Mouse (Mus musculus): ENCODE results near the gene Gm42417. TPM values are rescaled to one million over a fixed set of nuclear protein-coding genes. Genes with fewer than 3 reads are reported as not detected.

The Gm42417 gene
- polyA plus RNA-seq, 1 experiment, result not detected

GRCm38 (mm10) chr1:36485080-36485479, 54.1 kb downstream of the Gm42417 start:
- no peak for TF ChIP-seq CTCF (IDR thresholded peaks at IDR 0.05; ENCODE audit: extremely low read depth, insufficient read depth, insufficient read length, insufficient replicate concordance)
- no peak for TF ChIP-seq POLR2A (IDR thresholded peaks at IDR 0.05; ENCODE audit: low read depth, low read length)
- Histone ChIP-seq H3K4me3 (ENCODE audit: extremely low read depth, insufficient read depth, insufficient read length) (no peak overlapping the region), H3K27ac (ENCODE audit: insufficient read depth, low read length) (no peak overlapping the region), H3K27me3 (ENCODE audit: control insufficient read depth, insufficient read depth, low read length) (no peaks in the 10 kb centered on the region), H3K36me3 (ENCODE audit: control insufficient read depth, insufficient read depth, low read length) (no peaks in the 10 kb centered on the region), H3K4me1 (ENCODE audit: control insufficient read depth, insufficient read depth, insufficient read length) (no peaks in the 10 kb centered on the region)
- WGBS, result 87% methylated on average over 7 of the region's 7 CpGs
- no peak for DNase-seq (ENCODE audit: low read depth in 1 of 2, low spot score in 2 of 2)

- H3K4me1 ChIP-seq (ENCODE audit: control insufficient read depth, insufficient read depth, insufficient read length), result no peaks in the 10 kb centered on the region
- H3K27me3 ChIP-seq (ENCODE audit: control insufficient read depth, insufficient read depth, low read length), result no peaks in the 10 kb centered on the region
- WGBS, result 92% methylated on average over 4 of the region's 4 CpGs
- no peak for TF ChIP-seq CTCF (IDR thresholded peaks at IDR 0.05; ENCODE audit: extremely low read depth, insufficient read depth, insufficient read length, insufficient replicate concordance)
- no peak for TF ChIP-seq POLR2A (IDR thresholded peaks at IDR 0.05; ENCODE audit: low read depth, low read length)
- no peak for DNase-seq (ENCODE audit: low read depth in 1 of 2, low spot score in 2 of 2)
- no peak overlapping the region for H3K4me3 ChIP-seq (ENCODE audit: extremely low read depth, insufficient read depth, insufficient read length)
- H3K36me3 ChIP-seq (ENCODE audit: control insufficient read depth, insufficient read depth, low read length), result no peaks in the 10 kb centered on the region
- no peak overlapping the region for H3K27ac ChIP-seq (ENCODE audit: insufficient read depth, low read length)
These were observed 55.4 kb downstream of the Gm42417 start for GRCm38 (mm10) chr1:36483825-36484224.

Other genes starting within 250 kb of the Gm42417 start
- 29.6 and 39.6 TPM in 2 replicates for gene Arid5a, start 231.7 kb downstream of the Gm42417 start, polyA plus RNA-seq (2012; rRNA removed)
- 25.9 and 29.8 TPM in 2 replicates for gene Kansl3, start 170.2 kb downstream of the Gm42417 start, polyA plus RNA-seq (2012; rRNA removed)
- not detected in 2 replicates for gene Fer1l5, start 167.1 kb downstream of the Gm42417 start, polyA plus RNA-seq (2012; rRNA removed)
- 8.9 and 11.6 TPM in 2 replicates for gene Lman2l, start 94.2 kb downstream of the Gm42417 start, polyA plus RNA-seq (2012; rRNA removed)
- 5.6 and 5.7 TPM in 2 replicates for gene Cnnm4, start 67.8 kb downstream of the Gm42417 start, polyA plus RNA-seq (2012; rRNA removed)
- gene Cnnm3, start 27.6 kb downstream of the Gm42417 start, polyA plus RNA-seq (2012; rRNA removed), result 18.4 and 24.1 TPM in 2 replicates
- gene Ankrd23, start 2.5 kb downstream of the Gm42417 start, polyA plus RNA-seq (2012; rRNA removed), result 16.6 and 17.7 TPM in 2 replicates
- gene Ankrd39, start 8.0 kb upstream of the Gm42417 start, polyA plus RNA-seq (2012; rRNA removed), result 22.2 and 26.0 TPM in 2 replicates
- 8.5 and 9.5 TPM in 2 replicates for gene Sema4c, start 18.9 kb upstream of the Gm42417 start, polyA plus RNA-seq (2012; rRNA removed)
- 0.87 and 1.1 TPM in 2 replicates for gene Fam178b, start 143.8 kb upstream of the Gm42417 start, polyA plus RNA-seq (2012; rRNA removed)
- gene Cox5b, start 152.0 kb upstream of the Gm42417 start, polyA plus RNA-seq (2012; rRNA removed), result 160 and 241 TPM in 2 replicates
- not detected in 2 replicates for gene 4933424G06Rik, start 170.7 kb upstream of the Gm42417 start, polyA plus RNA-seq (2012; rRNA removed)
- 76.6 and 85.5 TPM in 2 replicates for gene Actr1b, start 175.0 kb upstream of the Gm42417 start, polyA plus RNA-seq (2012; rRNA removed)
- 40.5 and 59.0 TPM in 2 replicates for gene Zap70, start 222.4 kb upstream of the Gm42417 start, polyA plus RNA-seq (2012; rRNA removed)

Measured in spleen, adult 2 months (tissue).